Mouse (Mus musculus) layer of hippocampus, postnatal 10 days (tissue): ENCODE measurements around the gene Vmn2r61. TPM values are rescaled to one million over a fixed set of nuclear protein-coding genes. Genes with fewer than 3 reads are reported as not detected.

Experiments used
- DNase-seq, 2 experiments: peaks; one replicate each; pipeline ENCODE4 v3.0.0; 2021; ENCODE audit warnings: low spot score in 2 of 2
- long read RNA-seq: library from polyadenylated mRNA; stranded (forward); transcript quantifications from one replicate; pipeline ENCODE4 v2.0.0, GENCODE M21; 2023
- total RNA-seq, 2 experiments: library from RNA; stranded (reverse); gene quantifications; 2 replicates each; pipeline ENCODE4 v1.2.3; 2021

Gene Vmn2r61
- not detected for total RNA-seq
- long read RNA-seq, result 0 reads

DNA sequence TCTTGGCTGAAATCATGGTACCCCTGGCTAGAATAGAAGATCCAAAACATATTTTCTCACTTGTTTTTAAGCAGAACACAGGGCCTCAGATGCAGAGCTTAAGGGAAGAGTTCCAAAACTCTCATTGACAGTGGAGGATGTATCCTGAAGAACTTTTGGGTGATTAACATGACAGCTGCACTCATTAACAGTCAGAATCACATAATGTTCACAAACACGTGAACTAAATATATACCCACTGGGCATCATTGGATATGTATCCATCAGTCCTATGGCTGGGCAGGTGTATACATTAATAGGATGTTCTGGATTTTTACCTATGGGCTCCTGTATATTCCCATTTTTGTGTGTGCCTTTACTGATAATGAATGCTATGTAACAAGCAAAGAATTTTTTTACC is at the start of gene Vmn2r61:
TSS of gene Vmn2r61 (plus strand) at position 301 of the 400 bp plus-strand sequence.
- no peak for DNase-seq

Other genes starting within 250 kb of the Vmn2r61 start
- gene Vmn2r59, start 201.0 kb upstream of the Vmn2r61 start, total RNA-seq, result not detected
- under 1 TPM; 0.07 TPM for gene Vmn2r60, start 152.3 kb upstream of the Vmn2r61 start, total RNA-seq
- gene 4933421I07Rik, start 188.1 kb downstream of the Vmn2r61 start, total RNA-seq, result not detected
- gene Zfp141, start 245.7 kb downstream of the Vmn2r61 start, total RNA-seq, result 10 to 100 TPM; 19.0 to 20.9 TPM